Mouse (Mus musculus) heart, adult 2 months (tissue): ENCODE measurements around the gene Pde4d.

Experiments used
- CTCF ChIP-seq: fragments of 200-600 bp; IDR thresholded peaks from 2 replicates; pipeline ENCODE4 v1.8.1; 2022; ENCODE audit warnings: antibody characterized with exemption, mild to moderate bottlenecking, moderate library complexity
- POLR2A ChIP-seq: fragments of 200-500 bp; IDR thresholded peaks from 2 replicates; pipeline ENCODE4 v1.6.1; 2011; ENCODE audit warnings: mild to moderate bottlenecking, low read depth, low read length, control low read depth; ENCODE audit not compliant: insufficient read depth

GRCm38 (mm10) chr13:109211471-109211870 is 761.7 kb downstream of the Pde4d start:
- no peak for TF ChIP-seq CTCF
- TF ChIP-seq POLR2A: no peak
